Mouse (Mus musculus) myocyte (in vitro differentiated cells): ENCODE measurements at regions not wholly inside any gene's neighbourhood (a gene's known extent, or its start where the extent isn't known, plus 50 kb on each side); places are given as distances from the start of the nearest gene placed in this dataset.

ENCODE experiments used
- MYOD1 ChIP-seq, 3 experiments: IDR thresholded peaks; one replicate each; pipeline ENCODE4 v1.6.1; 2011; ENCODE audit warnings: control low read depth in 2 of 3, low read depth in 2 of 3, mild to moderate bottlenecking in 2 of 3, moderate library complexity in 1 of 3; ENCODE audit not compliant: insufficient read length in 2 of 3, control insufficient read depth in 1 of 3
- MYOG ChIP-seq, 3 experiments: IDR thresholded peaks; one replicate each; pipeline ENCODE4 v1.6.1; 2011; ENCODE audit warnings: control low read depth in 2 of 3, low read depth in 2 of 3, mild to moderate bottlenecking in 2 of 3; ENCODE audit not compliant: insufficient read length in 2 of 3, control insufficient read depth in 1 of 3, insufficient read depth in 1 of 3
- POLR2A ChIP-seq: IDR thresholded peaks from one replicate; pipeline ENCODE4 v1.6.1; 2011; ENCODE audit warnings: low read depth, mild to moderate bottlenecking, control low read depth, moderate library complexity; ENCODE audit not compliant: insufficient read length
- USF1 ChIP-seq: IDR thresholded peaks from one replicate; pipeline ENCODE4 v1.6.1; 2011; ENCODE audit warnings: low read depth, mild to moderate bottlenecking, control low read depth, moderate library complexity

DNA sequence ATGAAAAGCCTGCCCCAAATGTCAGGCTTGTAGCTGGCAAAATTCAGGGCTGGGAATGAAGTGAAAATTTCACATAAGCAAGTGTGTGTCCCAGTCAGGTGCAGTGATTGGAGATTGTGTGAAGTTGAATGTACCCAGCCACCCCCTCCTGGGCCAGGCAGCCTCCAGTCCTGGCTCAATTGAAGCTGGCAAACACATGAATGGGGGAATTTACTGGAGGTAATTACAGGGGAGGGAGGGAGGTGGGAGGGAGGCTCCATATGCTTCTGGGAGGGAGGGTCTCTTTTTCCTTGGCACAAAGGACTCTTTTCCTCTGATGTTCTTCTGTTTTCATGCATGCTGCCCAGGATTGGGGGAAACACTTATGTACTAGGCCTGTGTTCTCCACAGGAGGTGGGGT lies 312.4 kb upstream of the Rbfox1 start:
- no peak for TF ChIP-seq POLR2A
- TF ChIP-seq USF1 = no peak
- no peak for TF ChIP-seq MYOD1 (IDR thresholded peaks at IDR 0.05; ENCODE audit: control insufficient read depth in 1 of 3, insufficient read length in 2 of 3, low read depth in 2 of 3)
- TF ChIP-seq MYOG (IDR thresholded peaks at IDR 0.05; ENCODE audit: control insufficient read depth in 1 of 3, insufficient read depth in 1 of 3, insufficient read length in 2 of 3, low read depth in 2 of 3) = no peak
